Mouse (Mus musculus) lung, adult 18-20 months (tissue): ENCODE results near the gene Adamts5.
A peak's percentile ranks its signal among the peaks of the same experiment; 100 is the strongest.

Experiments used
- DNase-seq, 2 experiments: peaks; one replicate each; pipeline ENCODE4 v3.0.0; 2022; ENCODE audit warnings: mixed read lengths in 2 of 2

Gene Adamts5

DNA sequence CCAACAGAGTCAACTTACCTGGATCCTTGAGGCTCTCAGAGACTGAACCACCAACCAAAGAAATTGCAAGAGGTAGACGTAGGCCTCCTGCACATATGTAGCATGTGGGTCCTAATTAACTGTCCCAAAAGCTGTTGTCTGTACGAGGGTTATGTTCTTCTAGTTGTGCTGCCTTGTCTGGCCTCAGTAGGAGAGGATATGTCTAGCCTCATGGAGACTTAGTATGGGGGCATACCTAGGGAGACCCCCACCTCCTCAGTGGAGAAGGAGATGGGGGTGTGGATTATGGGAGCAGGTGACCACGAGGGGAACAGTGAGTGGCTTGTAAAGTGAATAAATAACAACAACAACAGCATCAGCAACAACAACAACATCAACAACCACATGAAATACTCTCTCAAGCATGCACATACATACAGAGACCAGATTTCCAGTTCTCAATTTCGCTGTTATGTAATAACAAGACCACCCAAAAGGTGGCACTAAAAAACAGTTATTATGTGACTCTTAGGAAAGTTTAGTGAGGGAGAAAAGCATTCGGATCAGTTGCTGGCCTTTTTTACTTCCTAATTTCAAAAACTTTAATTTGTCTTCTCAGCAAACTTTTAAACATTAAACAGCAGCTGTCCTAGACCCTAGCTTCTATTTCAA is 81.7 kb downstream of the Adamts5 start:
- DNase-seq: no peak

DNA sequence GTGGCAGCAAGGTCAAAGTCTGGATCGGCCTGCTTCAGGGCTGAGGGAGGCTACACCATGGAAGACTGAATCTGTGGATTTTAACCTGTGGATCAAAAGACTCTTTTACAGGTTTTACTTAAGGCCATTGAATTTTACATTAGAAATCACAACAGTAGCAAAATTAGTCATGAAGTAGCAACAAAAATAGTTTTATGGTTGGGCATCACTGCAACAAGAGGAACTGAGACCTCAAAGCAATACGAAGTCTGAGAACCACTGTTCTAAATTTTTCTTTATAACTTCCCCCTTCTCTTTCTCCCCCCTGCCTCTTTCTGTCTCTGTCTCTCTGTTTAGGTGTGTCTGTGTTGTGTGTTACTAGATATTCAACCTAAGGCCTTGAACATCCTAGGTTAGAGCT is 87.5 kb downstream of the Adamts5 start:
- DNase-seq: no peak

DNA sequence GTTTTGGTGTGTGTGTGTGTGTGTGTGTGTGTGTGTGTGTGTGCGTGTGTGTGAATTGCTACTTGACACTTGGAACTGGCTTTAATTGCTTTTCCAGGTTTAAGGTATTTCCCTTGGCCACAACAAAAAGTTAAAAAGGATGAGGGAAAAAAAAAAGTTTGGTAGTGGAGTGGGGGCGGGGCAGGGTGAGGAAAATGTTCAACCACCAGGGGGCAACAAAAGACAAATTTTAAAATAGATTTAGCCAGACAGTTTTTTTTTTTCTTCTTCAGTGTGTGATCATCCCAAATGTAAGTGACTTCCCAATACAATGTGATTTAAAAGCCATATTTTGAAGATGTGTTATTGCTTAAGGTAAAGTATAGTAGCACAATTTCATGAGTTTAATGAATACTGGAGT is 94.0 kb downstream of the Adamts5 start:
- peak; percentile 40 to 45 for DNase-seq

DNA sequence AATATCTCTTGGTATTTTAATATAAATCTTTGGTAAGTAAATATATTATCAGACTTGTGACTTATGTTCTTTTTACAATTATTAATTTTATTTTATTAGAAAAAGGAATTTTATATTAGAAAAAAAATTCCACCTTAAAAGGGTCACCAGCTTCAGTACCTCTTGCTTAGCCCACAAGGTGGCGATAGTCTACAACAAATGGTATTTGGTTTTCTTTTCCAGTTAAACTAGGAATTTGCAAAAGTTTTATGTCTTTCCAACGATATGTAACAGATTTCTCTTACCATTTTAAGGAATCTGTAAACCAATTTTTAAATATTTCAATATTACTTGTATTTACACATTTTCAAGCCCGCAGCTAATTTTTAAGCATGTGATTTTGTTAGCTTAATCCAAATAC is 94.6 kb downstream of the Adamts5 start:
- peak in 1 of 2 experiments; percentile 46 for DNase-seq
